Mouse (Mus musculus) midbrain, embryonic 11.5 days (tissue): ENCODE results near the gene Rab44. TPM values are rescaled to one million over a fixed set of nuclear protein-coding genes. Genes with fewer than 3 reads are reported as not detected.

ENCODE experiments used
- ATAC-seq: fragments of 200-750 bp; cut with Nextera tagmentation; 2 replicates; pipeline ENCODE4 v1.8.0; 2017; ENCODE audit warnings: moderate TSS enrichment, moderate library complexity; ENCODE audit not compliant: low FRiP score
- DNase-seq: peaks from one replicate; pipeline ENCODE4 v3.0.0; 2015; ENCODE audit warnings: low spot score; ENCODE audit errors: missing footprints
- H3K27ac ChIP-seq: fragments of 300-500 bp; sonication (generic); 2 replicates; pipeline ENCODE4 v1.5.1; 2014; ENCODE audit warnings: low read depth, low read length
- H3K27me3 ChIP-seq: fragments of 300-500 bp; sonication (generic); 2 replicates; pipeline ENCODE4 v1.6.1; 2014; ENCODE audit warnings: mild to moderate bottlenecking, low read length, moderate library complexity, mixed read lengths; ENCODE audit not compliant: control insufficient read depth, insufficient read depth
- H3K36me3 ChIP-seq: fragments of 300-500 bp; sonication (generic); 2 replicates; pipeline ENCODE4 v1.6.1; 2014; ENCODE audit warnings: mild to moderate bottlenecking, low read length, moderate library complexity, mixed read lengths; ENCODE audit not compliant: control insufficient read depth, insufficient read depth
- H3K4me1 ChIP-seq: fragments of 300-500 bp; sonication (generic); 2 replicates; pipeline ENCODE4 v1.6.1; 2014; ENCODE audit warnings: low read length; ENCODE audit not compliant: control insufficient read depth, insufficient read depth
- H3K4me2 ChIP-seq: fragments of 300-500 bp; sonication (generic); 2 replicates; pipeline ENCODE4 v1.6.1; 2014; ENCODE audit warnings: mild to moderate bottlenecking, moderate library complexity
- H3K4me3 ChIP-seq: fragments of 300-500 bp; sonication (generic); 2 replicates; pipeline ENCODE4 v1.5.1; 2014; ENCODE audit warnings: low read depth, low read length
- H3K9ac ChIP-seq: fragments of 300-500 bp; sonication (generic); 2 replicates; pipeline ENCODE4 v1.6.1; 2014; ENCODE audit warnings: low read length
- H3K9me3 ChIP-seq: fragments of 300-500 bp; sonication (generic); 2 replicates; pipeline ENCODE4 v1.6.1; 2016; ENCODE audit warnings: low read length; ENCODE audit not compliant: control insufficient read depth
- WGBS: fragments of 180-500 bp; shearing (Covaris S2); extraction: QIAGEN DNeasy Blood & Tissue Kit; methylation state at CpG from one replicate; pipeline ENCODE4 v1.1.7; 2014; 5-methylcytosine and 5-hydroxymethylcytosine counted together
- polyA plus RNA-seq: library from polyadenylated mRNA; unstranded; fragments of >200 nt; fragmentation: Nextera tagmentation; extraction: Ambion mirVana; gene quantifications from 2 replicates; pipeline ENCODE4 v1.2.1, GENCODE M21; 2014

Gene Rab44
- polyA plus RNA-seq, 1 experiment from 2014 or later, result 0.44 TPM

DNA sequence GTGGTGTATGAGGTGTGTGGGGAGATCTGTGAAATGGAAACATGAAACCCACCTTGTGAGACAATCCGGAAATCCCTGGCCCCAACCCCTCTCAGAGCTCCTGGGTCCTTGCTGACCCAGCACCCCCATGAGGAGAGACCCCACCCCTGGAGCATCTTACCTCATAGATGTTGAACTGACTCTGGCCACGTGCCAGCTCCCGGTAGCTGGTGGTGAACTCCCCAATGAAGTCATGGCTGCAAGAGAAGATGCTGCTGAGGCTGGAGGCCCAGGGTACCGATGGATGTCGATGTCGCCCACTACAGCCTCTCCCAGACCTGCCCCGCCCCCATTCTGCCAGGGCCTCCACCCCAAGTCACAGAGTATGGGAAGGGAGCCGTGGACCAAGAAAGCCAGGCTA, 59.2 kb downstream of the Rab44 start:
- 75% methylated on average over 8 of the region's 8 CpGs for WGBS
- no peak for ATAC-seq
- no peak for DNase-seq
- Histone ChIP-seq H3K9me3 (no peaks in the 10 kb centered on the region), H3K36me3 (no peaks in the 10 kb centered on the region; the same call in 1 of the 2 replicates), H3K4me2 (no peak overlapping the region), H3K27me3 (no peaks in the 10 kb centered on the region), H3K4me1 (peaks cover 8% of the 10 kb centered on the region), H3K4me3 (no peak overlapping the region), H3K27ac (no peak overlapping the region), H3K9ac (no peak overlapping the region)

DNA sequence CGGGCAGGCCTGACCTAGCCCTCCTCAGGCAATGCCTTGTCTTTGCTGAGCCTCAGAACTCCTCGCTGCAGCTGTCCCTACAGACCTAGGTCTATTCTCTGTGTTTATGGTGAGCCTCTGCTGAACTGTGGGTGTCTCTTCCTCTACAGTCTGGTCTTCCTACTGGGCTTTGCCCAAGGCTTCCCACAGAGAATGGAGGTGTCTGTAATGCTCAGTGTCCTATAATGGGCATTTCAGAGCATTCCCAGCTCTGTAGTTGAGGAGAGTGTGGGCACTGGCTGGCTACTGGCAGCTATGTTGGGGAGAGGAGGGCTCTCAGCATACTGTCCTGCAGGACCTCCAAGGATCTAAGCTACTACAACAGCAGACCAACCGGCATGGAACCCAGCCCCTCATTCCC, 61.7 kb downstream of the Rab44 start:
- no peak overlapping the region for H3K27ac ChIP-seq
- no peak overlapping the region for H3K4me2 ChIP-seq
- H3K9ac ChIP-seq, result no peak overlapping the region
- 84% methylated on average over 3 of the region's 3 CpGs for WGBS
- H3K36me3 ChIP-seq, result no peaks in the 10 kb centered on the region
- H3K27me3 ChIP-seq, result no peaks in the 10 kb centered on the region
- ATAC-seq (no peak), DNase-seq (no peak)
- peaks cover 8% of the 10 kb centered on the region for H3K4me1 ChIP-seq
- no peaks in the 10 kb centered on the region for H3K9me3 ChIP-seq
- H3K4me3 ChIP-seq, result no peak overlapping the region

DNA sequence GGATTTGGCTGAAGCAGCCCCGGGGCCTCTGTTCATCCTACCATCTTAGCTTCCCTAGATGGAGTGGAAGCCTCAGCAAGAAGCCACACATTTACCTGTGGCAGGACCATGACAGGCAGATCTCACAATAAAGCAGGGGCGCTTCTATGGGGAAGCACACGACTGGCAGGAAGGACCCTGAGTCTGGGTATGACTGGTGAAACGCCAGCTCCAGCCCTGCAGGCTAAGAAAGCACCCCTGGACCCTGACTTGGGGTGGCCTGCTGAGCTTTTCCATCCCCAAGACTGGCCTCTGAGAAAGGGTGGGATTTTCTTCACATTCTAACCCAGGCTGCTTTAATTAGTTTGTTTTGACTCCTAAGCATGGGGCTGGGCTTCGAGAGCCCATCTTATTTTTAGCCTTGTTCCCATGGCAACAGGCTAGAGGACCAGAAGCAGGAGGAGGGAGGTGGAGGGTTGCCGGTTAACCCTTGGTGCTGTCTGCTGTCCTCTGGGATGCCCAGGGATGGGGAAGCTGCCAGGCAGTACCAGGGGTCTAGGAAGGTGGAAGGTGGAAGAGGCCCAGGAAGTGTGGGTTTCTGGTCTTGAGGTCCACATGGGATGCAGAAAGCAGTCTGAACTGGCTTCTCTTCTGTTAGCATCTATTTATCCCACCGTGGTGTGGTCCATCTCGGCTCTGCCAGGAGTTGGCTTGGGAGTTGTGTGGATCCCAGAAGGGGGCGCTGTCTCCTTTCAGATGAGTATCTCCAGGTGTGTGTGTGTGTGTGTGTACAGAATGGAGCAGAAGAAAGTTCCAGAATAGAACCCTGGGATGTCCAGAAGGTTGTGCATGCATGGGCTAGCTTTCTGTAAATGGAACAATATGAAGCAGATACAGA, 62.7 kb downstream of the Rab44 start:
- no peaks in the 10 kb centered on the region for H3K36me3 ChIP-seq
- H3K27ac ChIP-seq, result no peak overlapping the region
- ATAC-seq (peak; percentile 83), DNase-seq (peak; percentile 97)
- no peaks in the 10 kb centered on the region for H3K27me3 ChIP-seq
- no peak overlapping the region for H3K9ac ChIP-seq
- no peaks in the 10 kb centered on the region for H3K9me3 ChIP-seq
- peaks cover 8% of the 10 kb centered on the region for H3K4me1 ChIP-seq
- 15% methylated on average over 9 of the region's 9 CpGs for WGBS
- H3K4me2 ChIP-seq, result no peak overlapping the region
- no peak overlapping the region for H3K4me3 ChIP-seq

GRCm38 (mm10) chr17:29178503-29179059, 64.6 kb downstream of the Rab44 start:
- Histone ChIP-seq H3K9me3 (no peaks in the 10 kb centered on the region), H3K4me1 (peaks cover 8% of the 10 kb centered on the region), H3K4me3 (no peak overlapping the region), H3K27me3 (no peaks in the 10 kb centered on the region), H3K4me2 (no peak overlapping the region), H3K36me3 (no peaks in the 10 kb centered on the region), H3K9ac (no peak overlapping the region), H3K27ac (no peak overlapping the region)
- WGBS, result 61% methylated on average over 9 of the region's 9 CpGs
- ATAC-seq, result no peak
- DNase-seq, result no peak

GRCm38 (mm10) chr17:29179917-29180316, 66.0 kb downstream of the Rab44 start:
- 88% methylated on average over 6 of the region's 6 CpGs for WGBS
- H3K36me3 ChIP-seq, result no peaks in the 10 kb centered on the region
- H3K4me2 ChIP-seq, result no peak overlapping the region
- H3K9ac ChIP-seq, result no peak overlapping the region
- H3K27ac ChIP-seq, result no peak overlapping the region
- no peaks in the 10 kb centered on the region for H3K9me3 ChIP-seq
- H3K27me3 ChIP-seq, result no peaks in the 10 kb centered on the region
- H3K4me1 ChIP-seq, result peaks cover 8% of the 10 kb centered on the region
- no peak overlapping the region for H3K4me3 ChIP-seq
- no peak for DNase-seq
- no peak for ATAC-seq

DNA sequence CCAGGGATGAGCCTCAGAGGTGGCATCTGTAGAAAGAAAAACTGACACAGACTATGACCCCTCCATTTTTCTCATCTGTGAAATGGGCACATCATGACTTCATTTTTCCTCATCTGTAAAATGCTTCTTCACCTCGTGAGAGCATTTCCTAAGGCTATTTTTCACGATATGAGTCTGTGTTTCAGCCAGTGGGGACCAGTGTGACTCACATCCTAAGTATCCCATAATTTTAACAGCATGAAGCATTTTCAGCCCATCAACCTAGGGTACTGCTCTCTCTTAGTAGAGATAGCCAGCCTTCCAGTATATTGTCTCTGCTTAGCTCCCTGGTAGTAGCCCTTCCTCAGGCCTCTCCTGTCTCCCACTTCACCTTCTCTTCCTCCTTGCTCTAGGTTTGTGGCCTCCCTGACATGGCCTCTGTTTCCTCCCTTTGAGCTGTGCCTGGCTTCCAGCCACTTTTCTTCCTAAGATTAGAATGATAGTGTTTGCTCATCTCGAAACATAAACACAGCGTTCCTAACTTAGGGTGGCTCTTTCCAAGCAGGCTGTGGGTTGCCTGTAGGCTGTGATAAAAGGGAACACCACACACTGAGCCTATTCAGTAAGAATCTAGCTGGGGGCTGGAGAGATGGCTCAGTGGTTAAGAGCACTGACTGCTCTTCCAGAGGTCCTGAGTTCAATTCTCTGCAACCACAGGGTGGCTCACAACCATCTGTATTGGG, 66.6 kb downstream of the Rab44 start:
- H3K4me3 ChIP-seq, result no peak overlapping the region
- H3K4me1 ChIP-seq, result peaks cover 13% of the 10 kb centered on the region
- no peak overlapping the region for H3K27ac ChIP-seq
- no peaks in the 10 kb centered on the region for H3K9me3 ChIP-seq
- DNase-seq (no peak), ATAC-seq (no peak)
- no peak overlapping the region for H3K4me2 ChIP-seq
- WGBS, result 83% methylated on average over 4 of the region's 4 CpGs
- no peak overlapping the region for H3K9ac ChIP-seq
- H3K27me3 ChIP-seq, result no peaks in the 10 kb centered on the region
- no peaks in the 10 kb centered on the region for H3K36me3 ChIP-seq

DNA sequence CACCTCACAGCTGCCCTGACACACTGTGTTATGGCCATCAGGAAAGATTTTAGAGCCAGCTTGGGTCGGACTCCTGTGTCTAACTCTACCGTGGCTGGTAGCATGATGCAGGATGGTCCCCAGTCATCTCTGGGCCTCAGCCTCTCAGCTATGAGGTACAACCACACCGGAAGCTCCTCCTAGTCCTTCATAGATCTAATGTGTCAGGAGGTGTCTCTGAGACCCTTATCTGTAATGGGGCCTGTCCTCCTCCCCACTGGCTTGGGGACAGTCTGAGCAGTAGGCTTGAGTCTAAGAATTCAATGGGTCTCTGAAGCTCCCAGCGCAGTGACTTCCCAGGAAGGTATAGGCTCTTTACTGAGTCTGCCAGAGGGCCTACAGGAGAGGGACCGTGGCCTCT, 67.8 kb downstream of the Rab44 start:
- Histone ChIP-seq H3K9me3 (no peaks in the 10 kb centered on the region), H3K9ac (no peak overlapping the region), H3K36me3 (no peaks in the 10 kb centered on the region), H3K27ac (no peak overlapping the region), H3K4me2 (no peak overlapping the region), H3K27me3 (no peaks in the 10 kb centered on the region), H3K4me3 (no peak overlapping the region), H3K4me1 (peaks cover 13% of the 10 kb centered on the region)
- DNase-seq (no peak), ATAC-seq (no peak)
- 85% methylated on average over 5 of the region's 5 CpGs for WGBS

DNA sequence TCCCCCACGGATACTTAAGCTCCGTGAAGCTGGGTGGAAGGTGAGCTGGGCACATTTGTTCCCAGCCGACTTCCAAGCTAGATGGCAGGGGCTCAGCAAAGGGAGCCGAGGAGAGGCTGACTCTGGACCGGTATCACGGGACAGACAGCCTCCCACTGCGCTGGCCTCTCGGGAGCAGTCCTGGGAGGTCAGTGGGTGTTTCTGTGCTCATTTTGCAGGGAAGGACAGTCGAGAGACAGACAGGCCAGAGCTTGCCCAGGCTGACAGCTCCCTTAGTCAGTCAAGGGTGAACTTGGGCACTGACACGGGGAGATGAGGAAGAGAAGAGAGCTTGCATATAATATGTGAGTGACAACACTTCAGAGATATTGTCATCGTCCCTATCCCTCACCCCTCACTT, 69.2 kb downstream of the Rab44 start:
- no peak for ATAC-seq
- Histone ChIP-seq H3K4me1 (peaks cover 25% of the 10 kb centered on the region), H3K4me3 (no peak overlapping the region), H3K4me2 (no peak overlapping the region), H3K9ac (no peak overlapping the region), H3K36me3 (no peaks in the 10 kb centered on the region), H3K27me3 (no peaks in the 10 kb centered on the region), H3K27ac (no peak overlapping the region), H3K9me3 (no peaks in the 10 kb centered on the region)
- DNase-seq, result peak; percentile 59
- 69% methylated on average over 11 of the region's 11 CpGs for WGBS
